Mouse (Mus musculus): Measurements from ENCODE around the gene Plekhh2. TPM values are rescaled to one million over a fixed set of nuclear protein-coding genes. Genes with fewer than 3 reads are reported as not detected.

Gene Plekhh2
- total and polyA plus RNA-seq, 3 experiments, result 1.4 to 2.0 (median 1.7) TPM

DNA sequence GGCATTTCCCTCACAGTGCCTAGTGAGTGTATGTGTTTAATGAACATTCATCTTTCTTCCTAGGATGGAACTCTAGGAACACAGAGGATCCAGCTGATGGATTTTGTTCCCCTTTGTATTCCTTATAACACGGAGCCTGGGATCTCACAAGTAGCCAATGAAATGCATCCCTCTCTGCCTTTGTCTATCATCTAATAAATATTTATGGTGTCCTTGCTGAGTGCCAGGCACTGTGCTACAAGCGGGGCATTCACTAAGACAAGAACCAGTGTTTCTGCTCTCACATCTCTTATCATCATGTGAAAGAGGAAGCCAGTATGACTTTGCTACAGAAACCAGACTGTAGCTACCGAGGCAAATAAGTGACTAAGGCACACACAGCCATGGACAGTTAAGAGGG is 3.0 kb upstream of the Plekhh2 start:
- TF ChIP-seq EP300 (IDR thresholded peaks at IDR 0.05; ENCODE audit: insufficient read depth, low read depth, low read length) (no peak), POLR2A (IDR thresholded peaks at IDR 0.05; ENCODE audit: insufficient read depth, low read depth, low read length) (no peak), CTCF (IDR thresholded peaks at IDR 0.05) (no peak)

DNA sequence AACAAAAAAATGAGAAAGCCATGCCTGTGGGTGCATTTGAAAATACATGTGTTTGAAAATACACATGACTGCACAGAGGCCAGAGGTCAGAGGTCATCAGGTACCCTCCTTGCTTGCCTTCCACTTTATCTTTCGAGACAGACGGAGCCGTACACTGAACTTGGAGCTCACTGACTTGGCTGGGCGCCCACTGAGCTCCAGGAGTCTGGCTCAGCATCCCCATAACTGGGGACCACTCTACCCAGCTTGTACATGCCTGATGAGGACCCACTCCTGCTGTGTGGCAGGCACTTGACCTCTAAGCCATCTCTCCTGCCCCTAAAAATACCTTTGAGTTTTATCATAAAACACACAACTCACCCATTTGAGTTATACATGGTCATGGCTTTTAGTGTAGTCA is 2.5 kb upstream of the Plekhh2 start:
- Histone ChIP-seq H3K27me3 (ENCODE audit: control insufficient read depth, insufficient read depth, low read length) (no peaks in the 10 kb centered on the region), H3K36me3 (ENCODE audit: control insufficient read depth, insufficient read depth, low read length) (no peaks in the 10 kb centered on the region; the same call in 1 of the 2 replicates), H3K4me1 (ENCODE audit: control insufficient read depth, insufficient read depth, low read length) (peaks cover 6% of the 10 kb centered on the region), H3K79me2 (replicated peaks; ENCODE audit: control insufficient read depth, insufficient read depth, low read length) (no peaks in the 10 kb centered on the region), H3K27ac (no peak overlapping the region), H3K4me3 (no peak overlapping the region), H3K9ac (ENCODE audit: low read depth, low read length) (no peak overlapping the region)
- 71% methylated on average over 4 of the region's 4 CpGs for WGBS
- intact Hi-C loops (cut with DNase I), result no loop called here
- DNase-seq, result no peak
- TF ChIP-seq CTCF (IDR thresholded peaks at IDR 0.05) (no peak), EP300 (IDR thresholded peaks at IDR 0.05; ENCODE audit: insufficient read depth, low read depth, low read length) (no peak), POLR2A (IDR thresholded peaks at IDR 0.05; ENCODE audit: insufficient read depth, low read depth, low read length) (no peak)

More for the DNA sequence above, 3.0 kb upstream of the Plekhh2 start:
- Histone ChIP-seq H3K27me3 (ENCODE audit: control insufficient read depth, insufficient read depth, low read length) (no peaks in the 10 kb centered on the region), H3K79me2 (replicated peaks; ENCODE audit: control insufficient read depth, insufficient read depth, low read length) (no peaks in the 10 kb centered on the region), H3K4me1 (ENCODE audit: control insufficient read depth, insufficient read depth, low read length) (peaks cover 7% of the 10 kb centered on the region), H3K4me3 (no peak overlapping the region), H3K9ac (ENCODE audit: low read depth, low read length) (no peak overlapping the region), H3K36me3 (ENCODE audit: control insufficient read depth, insufficient read depth, low read length) (no peaks in the 10 kb centered on the region; the same call in 1 of the 2 replicates), H3K27ac (no peak overlapping the region)
- DNase-seq, result no peak
- WGBS, result 72% methylated on average over 3 of the region's 3 CpGs
- intact Hi-C loops (cut with DNase I), result no loop called here

DNA sequence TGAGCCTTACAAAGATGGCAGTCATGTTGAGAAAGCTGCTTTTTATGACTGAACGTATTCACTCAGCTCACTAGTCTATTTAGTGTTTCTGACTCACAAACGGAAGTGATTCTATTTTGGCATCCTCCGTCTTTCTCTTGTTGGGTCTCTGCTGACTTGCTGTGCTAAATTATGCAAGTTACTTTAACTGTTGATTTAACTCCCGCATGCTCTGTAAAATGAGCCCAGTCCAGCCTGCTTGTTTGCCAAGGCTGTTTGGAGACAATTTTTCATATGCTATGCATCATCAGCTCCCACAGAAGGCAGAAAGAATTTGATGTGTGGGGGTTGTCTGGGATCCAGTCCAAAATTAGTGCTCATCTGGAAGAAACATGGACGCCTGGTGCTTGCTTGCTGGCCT is 1.3 kb upstream of the Plekhh2 start:
- TF ChIP-seq EP300 (IDR thresholded peaks at IDR 0.05; ENCODE audit: insufficient read depth, low read depth, low read length) (no peak), CTCF (IDR thresholded peaks at IDR 0.05) (no peak), POLR2A (IDR thresholded peaks at IDR 0.05; ENCODE audit: insufficient read depth, low read depth, low read length) (no peak)
- intact Hi-C loops (cut with DNase I), result no loop called here
- H3K4me1 ChIP-seq (ENCODE audit: control insufficient read depth, insufficient read depth, low read length), result peaks cover 6% of the 10 kb centered on the region
- H3K27ac ChIP-seq, result peak overlapping the region; percentile 43
- DNase-seq, result peak; percentile 40 to 49
- no peaks in the 10 kb centered on the region; the same call in 1 of the 2 replicates for H3K36me3 ChIP-seq (ENCODE audit: control insufficient read depth, insufficient read depth, low read length)
- H3K9ac ChIP-seq (ENCODE audit: low read depth, low read length), result no peak overlapping the region
- H3K79me2 ChIP-seq (replicated peaks; ENCODE audit: control insufficient read depth, insufficient read depth, low read length), result no peaks in the 10 kb centered on the region
- WGBS, result 37% methylated on average over 5 of the region's 5 CpGs
- H3K4me3 ChIP-seq, result no peak overlapping the region
- no peaks in the 10 kb centered on the region for H3K27me3 ChIP-seq (ENCODE audit: control insufficient read depth, insufficient read depth, low read length)

DNA sequence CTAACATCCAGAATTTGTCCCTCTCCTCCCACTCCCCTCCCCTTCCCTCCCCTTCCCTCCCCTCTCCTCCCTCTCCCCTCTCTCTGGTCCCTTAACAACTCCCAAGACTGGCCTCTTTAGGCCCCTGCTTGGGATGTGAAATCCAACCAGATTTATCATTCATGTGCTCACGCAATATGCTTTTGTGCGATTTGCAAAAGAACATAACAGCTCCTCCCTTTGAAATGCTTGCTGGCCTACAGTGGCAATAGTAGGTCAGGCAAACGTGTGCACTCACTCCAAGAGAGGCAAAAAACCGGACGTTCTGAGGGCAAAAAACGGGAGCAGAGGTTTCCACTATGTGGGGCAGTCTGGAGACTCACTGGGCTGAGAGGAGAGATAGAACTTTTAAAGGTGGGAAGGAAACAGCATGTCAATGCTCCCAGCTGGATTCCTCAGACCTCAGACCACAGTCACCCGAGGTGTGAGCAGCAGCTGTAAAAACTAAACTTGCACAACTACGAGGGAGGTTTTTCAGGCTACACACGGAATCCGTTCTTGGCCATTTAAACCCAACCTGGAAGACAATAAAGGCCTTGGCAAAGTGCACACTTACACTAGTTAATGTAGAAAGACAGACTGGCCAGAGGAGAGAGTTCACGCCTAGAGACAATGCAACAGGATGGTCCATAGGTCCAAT is 595 bp upstream of the Plekhh2 start:
- H3K79me2 ChIP-seq (replicated peaks; ENCODE audit: control insufficient read depth, insufficient read depth, low read length), result no peaks in the 10 kb centered on the region
- peak overlapping the region; percentile 55 for H3K4me3 ChIP-seq
- peak overlapping the region; percentile 68 for H3K27ac ChIP-seq
- H3K9ac ChIP-seq (ENCODE audit: low read depth, low read length), result 0 out of 2 replicates have a peak overlapping the region, but pooled peaks have one; percentile 35
- no peak for DNase-seq
- H3K27me3 ChIP-seq (ENCODE audit: control insufficient read depth, insufficient read depth, low read length), result no peaks in the 10 kb centered on the region
- WGBS, result 52% methylated on average over 11 of the region's 11 CpGs
- H3K4me1 ChIP-seq (ENCODE audit: control insufficient read depth, insufficient read depth, low read length), result peaks cover 4% of the 10 kb centered on the region
- no peak for TF ChIP-seq CTCF (IDR thresholded peaks at IDR 0.05)
- TF ChIP-seq POLR2A (IDR thresholded peaks at IDR 0.05; ENCODE audit: insufficient read depth, low read depth, low read length), result no peak
- TF ChIP-seq EP300 (IDR thresholded peaks at IDR 0.05; ENCODE audit: insufficient read depth, low read depth, low read length), result no peak
- no peaks in the 10 kb centered on the region; the same call in 1 of the 2 replicates for H3K36me3 ChIP-seq (ENCODE audit: control insufficient read depth, insufficient read depth, low read length)
- intact Hi-C loops (cut with DNase I), result no loop called here

DNA sequence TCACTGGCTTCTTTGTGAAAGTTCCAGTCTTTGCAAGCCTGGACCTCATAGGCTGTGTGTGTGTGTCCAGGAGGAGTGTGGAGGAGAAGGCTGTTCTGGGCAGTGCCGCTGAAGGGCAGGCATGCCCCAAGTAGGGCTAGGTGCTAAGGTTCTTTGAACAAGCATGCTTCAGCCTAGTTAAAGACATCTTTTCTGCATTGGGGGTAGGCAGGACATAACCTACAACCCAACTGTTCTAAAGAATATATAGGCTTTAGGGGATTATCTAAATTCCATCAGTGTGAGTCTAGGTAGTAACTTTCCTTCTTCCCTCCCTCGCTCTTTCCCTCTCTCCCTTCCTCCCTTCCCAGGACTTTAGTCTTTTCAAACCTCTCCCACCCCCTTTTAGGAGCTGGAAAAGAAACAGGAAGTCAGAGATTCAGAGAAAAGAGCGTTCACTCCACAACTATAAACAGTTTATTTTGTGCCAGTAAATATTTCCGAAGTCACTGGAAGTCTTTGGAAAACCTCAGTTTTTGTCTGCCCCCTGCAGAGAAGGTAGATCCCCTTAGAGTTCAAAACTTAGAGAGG is 906 bp downstream of the Plekhh2 start:
- DNase-seq, result no peak
- no peak overlapping the region; the same call in none of the 2 replicates for H3K27ac ChIP-seq
- no peaks in the 10 kb centered on the region; the same call in 1 of the 2 replicates for H3K36me3 ChIP-seq (ENCODE audit: control insufficient read depth, insufficient read depth, low read length)
- whole genome bisulfite sequencing, result 35% methylated on average over 4 of the region's 4 CpGs
- TF ChIP-seq EP300 (IDR thresholded peaks at IDR 0.05; ENCODE audit: insufficient read depth, low read depth, low read length), result no peak
- peak overlapping the region; percentile 87 for H3K9ac ChIP-seq (ENCODE audit: low read depth, low read length)
- H3K4me3 ChIP-seq, result peak overlapping the region; percentile 55
- intact Hi-C loops (cut with DNase I), result no loop called here
- H3K4me1 ChIP-seq (ENCODE audit: control insufficient read depth, insufficient read depth, low read length), result peaks cover 4% of the 10 kb centered on the region
- no peaks in the 10 kb centered on the region for H3K27me3 ChIP-seq (ENCODE audit: control insufficient read depth, insufficient read depth, low read length)
- H3K79me2 ChIP-seq (replicated peaks; ENCODE audit: control insufficient read depth, insufficient read depth, low read length), result no peaks in the 10 kb centered on the region

DNA sequence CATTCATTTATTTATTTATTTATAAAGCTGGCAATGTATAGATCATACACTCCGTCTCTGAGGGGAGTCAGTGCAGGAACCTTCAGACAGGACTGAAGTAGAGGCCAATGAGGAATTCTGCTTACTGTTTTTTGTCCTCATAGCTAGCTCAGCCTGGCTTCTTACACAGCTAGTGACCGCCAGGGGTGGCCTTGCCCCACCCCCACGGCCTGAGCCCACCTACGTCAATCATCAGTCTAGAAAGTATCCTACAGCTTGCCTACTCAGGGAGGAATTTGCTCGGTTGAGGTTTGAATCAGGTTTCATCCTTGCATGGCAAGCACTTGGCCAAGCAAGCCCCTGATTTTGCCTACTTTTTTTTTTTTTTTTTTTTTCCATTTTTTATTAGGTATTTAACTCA is 4.2 kb downstream of the Plekhh2 start:
- intact Hi-C loops (cut with DNase I), result no loop called here
- no peak for TF ChIP-seq CTCF (IDR thresholded peaks at IDR 0.05)
- no peak for TF ChIP-seq EP300 (IDR thresholded peaks at IDR 0.05; ENCODE audit: insufficient read depth, low read depth, low read length)
- no peak for TF ChIP-seq POLR2A (IDR thresholded peaks at IDR 0.05; ENCODE audit: insufficient read depth, low read depth, low read length)
- Histone ChIP-seq H3K4me3 (no peak overlapping the region), H3K79me2 (replicated peaks; ENCODE audit: control insufficient read depth, insufficient read depth, low read length) (no peaks in the 10 kb centered on the region), H3K27me3 (ENCODE audit: control insufficient read depth, insufficient read depth, low read length) (no peaks in the 10 kb centered on the region), H3K4me1 (ENCODE audit: control insufficient read depth, insufficient read depth, low read length) (peaks cover 3% of the 10 kb centered on the region; the same call in 1 of the 2 replicates), H3K27ac (no peak overlapping the region), H3K36me3 (ENCODE audit: control insufficient read depth, insufficient read depth, low read length) (no peaks in the 10 kb centered on the region), H3K9ac (ENCODE audit: low read depth, low read length) (no peak overlapping the region)
- no peak for DNase-seq
- WGBS, result 82% methylated on average over 5 of the region's 5 CpGs

Data from heart, adult 2 months (tissue).